Mouse (Mus musculus) hindbrain, postnatal 0 days (tissue): ENCODE data around the gene Cntrob. TPM values are rescaled to one million over a fixed set of nuclear protein-coding genes. Genes with fewer than 3 reads are reported as not detected.
A peak's percentile ranks its signal among the peaks of the same experiment; 100 is the strongest.

Source experiments
- ATAC-seq: fragments of 200-750 bp; cut with Nextera tagmentation; 2 replicates; pipeline ENCODE4 v1.8.0; 2017; ENCODE audit warnings: mild to moderate bottlenecking, moderate TSS enrichment, moderate library complexity
- DNase-seq: peaks from one replicate; pipeline ENCODE4 v3.0.0-alpha.2; 2015; ENCODE audit warnings: low spot score
- H3K27ac ChIP-seq: fragments of 300-500 bp; sonication (generic); 2 replicates; pipeline ENCODE4 v1.5.1; 2014; ENCODE audit warnings: mild to moderate bottlenecking
- H3K27me3 ChIP-seq: fragments of 300-500 bp; sonication (generic); 2 replicates; pipeline ENCODE4 v1.6.1; 2014; ENCODE audit warnings: low read length, mixed read lengths; ENCODE audit not compliant: insufficient read depth
- H3K36me3 ChIP-seq: fragments of 300-500 bp; sonication (generic); 2 replicates; pipeline ENCODE4 v1.6.1; 2014; ENCODE audit warnings: low read length, mixed read lengths; ENCODE audit not compliant: insufficient read depth
- H3K4me1 ChIP-seq: fragments of 300-500 bp; sonication (generic); 2 replicates; pipeline ENCODE4 v1.6.1; 2014; ENCODE audit warnings: antibody characterized with exemption, low read length, mixed read lengths; ENCODE audit not compliant: insufficient read depth
- H3K4me2 ChIP-seq: fragments of 300-500 bp; sonication (generic); 2 replicates; pipeline ENCODE4 v1.6.1; 2014; ENCODE audit warnings: low read depth, mild to moderate bottlenecking, low read length, moderate library complexity, mixed read lengths
- H3K4me3 ChIP-seq: fragments of 300-500 bp; sonication (generic); 2 replicates; pipeline ENCODE4 v1.5.1; 2014; ENCODE audit warnings: low read length
- H3K9ac ChIP-seq: fragments of 300-500 bp; sonication (generic); replicated peaks from 2 replicates; pipeline ENCODE4 v1.6.1; 2014; ENCODE audit warnings: mild to moderate bottlenecking, low read length, moderate library complexity, mixed read lengths
- H3K9me3 ChIP-seq: fragments of 300-500 bp; sonication (generic); 2 replicates; pipeline ENCODE4 v1.6.1; 2016; ENCODE audit warnings: low read length, mixed read lengths
- CTCF ChIP-seq: IDR thresholded peaks from 2 replicates; pipeline ENCODE4 v1.5.1; 2016; ENCODE audit warnings: antibody characterized with exemption, control low read depth, low read depth
- WGBS: fragments of 180-500 bp; shearing (Covaris S2); extraction: QIAGEN DNeasy Blood & Tissue Kit; methylation state at CpG from one replicate; pipeline ENCODE4 v1.1.7; 2014; 5-methylcytosine and 5-hydroxymethylcytosine counted together
- polyA plus RNA-seq: library from polyadenylated mRNA; unstranded; fragments of >200 nt; fragmentation: Nextera tagmentation; extraction: Ambion mirVana; gene quantifications from 2 replicates; pipeline ENCODE4 v1.2.1, GENCODE M21; 2015
- total RNA-seq: library from RNA; depleted of rRNA; stranded (reverse); fragments of >200 nt; gene quantifications from 2 replicates; pipeline ENCODE4 v1.2.3, GENCODE M21; 2014

The Cntrob gene
- total and polyA plus RNA-seq, 2 experiments from 2014 or later: 11.0 to 13.3 TPM

GRCm38 (mm10) chr11:69365722-69366121 lies 42.1 kb upstream of the Cntrob start:
- H3K27ac ChIP-seq: peak overlapping the region; percentile 88
- H3K4me2 ChIP-seq: peak overlapping the region; percentile 93
- H3K27me3 ChIP-seq: no peaks in the 10 kb centered on the region
- 22% methylated on average over 6 of the region's 6 CpGs for WGBS
- DNase-seq: no peak
- no peaks in the 10 kb centered on the region for H3K9me3 ChIP-seq
- TF ChIP-seq CTCF: no peak
- no peak for ATAC-seq
- H3K9ac ChIP-seq: peak overlapping the region; percentile 35
- peaks cover 23% of the 10 kb centered on the region for H3K4me1 ChIP-seq
- peaks cover 13% of the 10 kb centered on the region; the same call in 1 of the 2 replicates for H3K36me3 ChIP-seq
- peak overlapping the region; percentile 79 for H3K4me3 ChIP-seq

GRCm38 (mm10) chr11:69364910-69365309 lies 41.3 kb upstream of the Cntrob start:
- DNase-seq: peak; percentile 94
- TF ChIP-seq CTCF: 0 out of 2 replicates have a peak, but pooled peaks have one; percentile 8
- Histone ChIP-seq H3K4me1 (peaks cover 21% of the 10 kb centered on the region), H3K27ac (peak overlapping the region; percentile 88), H3K27me3 (no peaks in the 10 kb centered on the region), H3K4me3 (0 out of 2 replicates have a peak overlapping the region, but pooled peaks have one; percentile 2), H3K9ac (no peak overlapping the region), H3K4me2 (peak overlapping the region; percentile 93), H3K9me3 (no peaks in the 10 kb centered on the region), H3K36me3 (peaks cover 20% of the 10 kb centered on the region)
- 3% methylated on average over 6 of the region's 6 CpGs for WGBS
- ATAC-seq: peak; percentile 76

GRCm38 (mm10) chr11:69364376-69364775 lies 40.8 kb upstream of the Cntrob start:
- no peak for ATAC-seq
- Histone ChIP-seq H3K27me3 (no peaks in the 10 kb centered on the region), H3K27ac (peak overlapping the region; percentile 88), H3K4me1 (peaks cover 21% of the 10 kb centered on the region), H3K9me3 (no peaks in the 10 kb centered on the region), H3K4me3 (0 out of 2 replicates have a peak overlapping the region, but pooled peaks have one; percentile 2), H3K36me3 (peaks cover 26% of the 10 kb centered on the region), H3K9ac (0 out of 2 replicates have a peak overlapping the region, but pooled peaks have one; percentile 28), H3K4me2 (peak overlapping the region; percentile 93)
- no peak for DNase-seq
- WGBS: 32% methylated on average over 8 of the region's 8 CpGs
- TF ChIP-seq CTCF: no peak

- Histone ChIP-seq H3K4me1 (peaks cover 21% of the 10 kb centered on the region), H3K36me3 (peaks cover 45% of the 10 kb centered on the region), H3K4me3 (no peak overlapping the region), H3K4me2 (no peak overlapping the region), H3K27me3 (no peaks in the 10 kb centered on the region), H3K9me3 (no peaks in the 10 kb centered on the region), H3K27ac (no peak overlapping the region), H3K9ac (no peak overlapping the region)
- no peak for DNase-seq
- 78% methylated on average over 2 of the region's 2 CpGs for WGBS
- no peak for ATAC-seq
- 0 out of 2 replicates have a peak, but pooled peaks have one; percentile 4 for TF ChIP-seq CTCF
Observed at GRCm38 (mm10) chr11:69362479-69362878, 38.9 kb upstream of the Cntrob start.

- ATAC-seq (no peak), DNase-seq (peak; percentile 21)
- peaks cover 21% of the 10 kb centered on the region for H3K4me1 ChIP-seq
- H3K9me3 ChIP-seq: no peaks in the 10 kb centered on the region
- no peak for TF ChIP-seq CTCF
- H3K4me3 ChIP-seq: no peak overlapping the region
- peaks cover 49% of the 10 kb centered on the region for H3K36me3 ChIP-seq
- no peak overlapping the region for H3K4me2 ChIP-seq
- H3K9ac ChIP-seq: no peak overlapping the region
- no peak overlapping the region for H3K27ac ChIP-seq
- no peaks in the 10 kb centered on the region for H3K27me3 ChIP-seq
- 33% methylated on average over 7 of the region's 7 CpGs for WGBS
Observed at GRCm38 (mm10) chr11:69362021-69362420, 38.4 kb upstream of the Cntrob start.

- TF ChIP-seq CTCF: no peak
- no peak for ATAC-seq
- H3K9me3 ChIP-seq: no peaks in the 10 kb centered on the region
- H3K36me3 ChIP-seq: peaks cover 85% of the 10 kb centered on the region
- DNase-seq: no peak
- no peaks in the 10 kb centered on the region for H3K4me1 ChIP-seq
- WGBS: 94% methylated on average over 12 of the region's 12 CpGs
- H3K4me3 ChIP-seq: no peak overlapping the region
- H3K9ac ChIP-seq: no peak overlapping the region
- H3K27me3 ChIP-seq: no peaks in the 10 kb centered on the region
- no peak overlapping the region for H3K27ac ChIP-seq
- no peak overlapping the region for H3K4me2 ChIP-seq
Observed at GRCm38 (mm10) chr11:69357690-69358089, 34.1 kb upstream of the Cntrob start.

GRCm38 (mm10) chr11:69356544-69356943 lies 33.0 kb upstream of the Cntrob start:
- no peaks in the 10 kb centered on the region for H3K27me3 ChIP-seq
- 91% methylated on average over 5 of the region's 5 CpGs for WGBS
- no peak overlapping the region for H3K4me2 ChIP-seq
- H3K9me3 ChIP-seq: no peaks in the 10 kb centered on the region
- no peak for TF ChIP-seq CTCF
- no peak for DNase-seq
- H3K4me3 ChIP-seq: no peak overlapping the region
- no peak overlapping the region for H3K27ac ChIP-seq
- peaks cover 95% of the 10 kb centered on the region for H3K36me3 ChIP-seq
- no peaks in the 10 kb centered on the region for H3K4me1 ChIP-seq
- no peak for ATAC-seq
- no peak overlapping the region for H3K9ac ChIP-seq
